In genomic region chr16:45397440-45397839, GRCm38 (mm10) we compare ENCODE assay signal across 24 mouse cellular contexts. TPM values are rescaled to one million over a fixed set of nuclear protein-coding genes. Genes with fewer than 3 reads are reported as not detected.
A peak's percentile ranks its signal among the peaks of the same experiment; 100 is the strongest.
DNase-seq lines count a peak whose midpoint lies in the region; ATAC-seq and TF ChIP-seq lines count a peak whose summit lies in the region.
"Had no signal": no experiment of that assay in that cellular context is flagged by ENCODE, and none has a peak within 500 bp of the region (broad histone marks: within the 10 kb centered on the region; RNA-seq: fewer than 3 reads in every experiment).

No protein-coding gene starts in this region.

- no peak overlapping the region for H3K27ac ChIP-seq in midbrain, embryonic 15.5 days
- H3K27ac ChIP-seq in midbrain, embryonic 11.5 days (ENCODE audit: low read depth, low read length): no peak overlapping the region
- H3K27ac ChIP-seq: embryonic facial prominence, embryonic 12.5 days; intestine, embryonic 15.5 days; kidney, postnatal 0 days; limb, embryonic 13.5 days; lung, embryonic 15.5 days; midbrain, embryonic 12.5 days; neural tube, embryonic 15.5 days had no signal

- TF ChIP-seq CTCF in brain, embryonic 14.5 days (IDR thresholded peaks at IDR 0.05; ENCODE audit: borderline replicate concordance, extremely low read depth, insufficient read depth, insufficient read length): no peak

- H3K27me3 ChIP-seq in midbrain, embryonic 15.5 days (replicated peaks): no peaks in the 10 kb centered on the region
- H3K27me3 ChIP-seq in midbrain, embryonic 11.5 days (ENCODE audit: control insufficient read depth, insufficient read depth, low read length): no peaks in the 10 kb centered on the region
- H3K27me3 ChIP-seq: embryonic facial prominence, embryonic 12.5 days; intestine, embryonic 15.5 days; limb, embryonic 13.5 days; lung, embryonic 15.5 days; midbrain, embryonic 12.5 days; neural tube, embryonic 15.5 days had no signal

- H3K4me2 ChIP-seq in midbrain, embryonic 15.5 days: no peak overlapping the region
- no peak overlapping the region for H3K4me2 ChIP-seq in midbrain, embryonic 11.5 days
- H3K4me2 ChIP-seq: embryonic facial prominence, embryonic 12.5 days; intestine, embryonic 15.5 days; limb, embryonic 13.5 days; liver, embryonic 11.5 days; lung, embryonic 15.5 days; midbrain, embryonic 12.5 days; neural tube, embryonic 15.5 days had no signal

- no peaks in the 10 kb centered on the region for H3K9me3 ChIP-seq in midbrain, embryonic 15.5 days
- H3K9me3 ChIP-seq in midbrain, embryonic 11.5 days (ENCODE audit: control insufficient read depth, low read length): no peaks in the 10 kb centered on the region
- H3K9me3 ChIP-seq: embryonic facial prominence, embryonic 12.5 days; intestine, embryonic 15.5 days; limb, embryonic 13.5 days; lung, embryonic 15.5 days; midbrain, embryonic 12.5 days; neural tube, embryonic 15.5 days had no signal

- H3K4me3 ChIP-seq in midbrain, embryonic 15.5 days: no peak overlapping the region
- H3K4me3 ChIP-seq in midbrain, embryonic 11.5 days (ENCODE audit: low read depth, low read length): no peak overlapping the region
- H3K4me3 ChIP-seq: embryonic facial prominence, embryonic 12.5 days; intestine, embryonic 15.5 days; limb, embryonic 13.5 days; lung, embryonic 15.5 days; midbrain, embryonic 12.5 days; neural tube, embryonic 15.5 days had no signal

- DNase-seq in cerebellum, postnatal 10 days: peak; percentile 15 to 28
- DNase-seq in cerebellum, adult 8-10 months: no peak
- no peak for DNase-seq in frontal cortex, postnatal 36 days (ENCODE audit: low spot score in 2 of 2)
- DNase-seq in midbrain, embryonic 11.5 days (ENCODE audit: low spot score, missing footprints): no peak
- peak; percentile 70 for DNase-seq in brain, embryonic 14.5 days (ENCODE audit: low read depth)
- no peak for DNase-seq in spleen, adult 18-20 months
- DNase-seq: adrenal gland, postnatal 14 days; gastrocnemius, postnatal 14 days; heart, postnatal 14 days; kidney, adult 8-10 months; lung, postnatal 36 days; right cerebral cortex, adult 18-20 months; thymus, postnatal 4 days had no signal

- H3K36me3 ChIP-seq in midbrain, embryonic 15.5 days (replicated peaks): peaks cover 18% of the 10 kb centered on the region
- H3K36me3 ChIP-seq in midbrain, embryonic 11.5 days (ENCODE audit: control insufficient read depth, insufficient read depth, low read length): no peaks in the 10 kb centered on the region; the same call in 1 of the 2 replicates
- H3K36me3 ChIP-seq: embryonic facial prominence, embryonic 12.5 days; intestine, embryonic 15.5 days; limb, embryonic 13.5 days; lung, embryonic 15.5 days had no signal

- ATAC-seq in frontal cortex, adult (ENCODE audit: low TSS enrichment): peak; percentile 45
- ATAC-seq in midbrain, embryonic 15.5 days (replicated peaks): peak; percentile 40; the same call in 1 of the 2 replicates
- no peak for ATAC-seq in midbrain, embryonic 11.5 days (ENCODE audit: low FRiP score)
- ATAC-seq: hindbrain, embryonic 16.5 days; intestine, embryonic 15.5 days had no signal

- no peak overlapping the region for H3K9ac ChIP-seq in midbrain, embryonic 15.5 days
- no peak overlapping the region for H3K9ac ChIP-seq in midbrain, embryonic 11.5 days (ENCODE audit: low read length)
- H3K9ac ChIP-seq: embryonic facial prominence, embryonic 12.5 days; intestine, embryonic 15.5 days; limb, embryonic 13.5 days; lung, embryonic 15.5 days; midbrain, embryonic 12.5 days; neural tube, embryonic 15.5 days had no signal

- H3K4me1 ChIP-seq in midbrain, embryonic 15.5 days: no peaks in the 10 kb centered on the region
- H3K4me1 ChIP-seq in midbrain, embryonic 11.5 days (ENCODE audit: control insufficient read depth, insufficient read depth, low read length): no peaks in the 10 kb centered on the region
- H3K4me1 ChIP-seq: embryonic facial prominence, embryonic 12.5 days; intestine, embryonic 15.5 days; limb, embryonic 13.5 days; midbrain, embryonic 12.5 days had no signal

- TF ChIP-seq POLR2A in brain, embryonic 14.5 days (IDR thresholded peaks at IDR 0.05; ENCODE audit: borderline replicate concordance, extremely low read depth, insufficient read depth, insufficient read length, poor library complexity, severe bottlenecking): no peak

- WGBS in midbrain, embryonic 15.5 days: 91% methylated on average over 2 of the region's 2 CpGs
- 90% methylated on average over 2 of the region's 2 CpGs for WGBS in midbrain, embryonic 11.5 days

RNA-seq across cellular contexts. Expression of gene Cd200, which starts 11.4 kb away (rescaled TPM):
- polyA plus RNA-seq in midbrain, embryonic 15.5 days (2015; fragmentation: Nextera tagmentation; extraction: Ambion mirVana): 354 and 372 TPM in 2 replicates
- polyA plus RNA-seq in midbrain, embryonic 11.5 days (2014; fragmentation: Nextera tagmentation; extraction: Ambion mirVana): 50.4 and 59.1 TPM in 2 replicates
- polyA plus RNA-seq in brain, embryonic 14.5 days (2012; rRNA removed): 179 and 203 TPM in 2 replicates

Comparison
In these comparisons a context has a peak if more than half of its experiments do, and no peak if none do; other contexts are left out.
1. DNase-seq: peak in cerebellum, postnatal 10 days (2 of 2) and brain, embryonic 14.5 days (single experiment); none in cerebellum, adult 8-10 months (single experiment), frontal cortex, postnatal 36 days (0 of 2), midbrain, embryonic 11.5 days (single experiment) and spleen, adult 18-20 months (0 of 2).